10 mouse cellular contexts compared by ENCODE assay signal in the genomic region with DNA sequence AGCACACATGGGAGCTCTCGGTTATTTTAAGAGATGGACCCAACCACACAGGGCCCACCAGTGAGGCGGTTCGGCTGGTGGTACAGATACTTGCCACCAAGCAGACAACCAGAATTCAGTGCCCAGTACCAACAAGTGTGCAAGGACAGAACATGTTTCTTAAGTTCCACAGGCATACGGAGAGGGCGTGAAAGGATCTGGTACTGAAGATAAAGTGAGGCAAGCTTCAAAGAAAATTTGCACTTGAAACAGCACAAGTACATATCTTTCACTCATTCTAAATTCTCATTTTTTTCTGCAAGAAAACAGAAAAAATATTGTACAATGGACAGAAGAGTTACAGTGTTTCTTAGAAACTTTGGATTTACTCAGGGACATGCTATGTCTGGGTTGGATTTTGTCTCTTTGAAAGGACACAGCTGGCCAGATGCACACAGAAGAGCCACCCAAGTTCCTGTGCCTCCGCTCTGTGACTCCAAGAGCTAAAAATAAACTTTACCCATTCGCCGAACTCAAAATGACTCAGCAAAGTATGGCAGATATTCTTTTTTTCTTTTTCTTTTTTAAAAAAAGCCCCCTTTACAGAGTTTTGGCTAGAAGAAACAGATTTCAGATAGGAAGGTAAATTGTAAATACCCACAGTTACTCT. TPM values are rescaled to one million over a fixed set of nuclear protein-coding genes. Genes with fewer than 3 reads are reported as not detected.
DNase-seq lines count a peak whose midpoint lies in the region; ATAC-seq and TF ChIP-seq lines count a peak whose summit lies in the region.
"Had no signal": no experiment of that assay in that cellular context is flagged by ENCODE, and none has a peak within 500 bp of the region (broad histone marks: within the 10 kb centered on the region; RNA-seq: fewer than 3 reads in every experiment).

No protein-coding gene starts in this region.

- 60% methylated on average over 8 of the region's 8 CpGs for whole genome bisulfite sequencing in liver, adult 2 months

- no peaks in the 10 kb centered on the region for H3K27me3 ChIP-seq in liver, adult 2 months (ENCODE audit: control insufficient read depth, insufficient read depth, low read length)

- DNase-seq in frontal cortex, adult 2 months (ENCODE audit: extremely low spot score in 1 of 2, low spot score in 1 of 2) = no peak
- peak; percentile 59 for DNase-seq in thymus, postnatal 0 days (ENCODE audit: low spot score)
- no peak for DNase-seq in thymus, postnatal 25 days
- DNase-seq in liver, adult 2 months (ENCODE audit: extremely low read depth, low read depth, low spot score) = peak; percentile 46
- no peak for DNase-seq in cerebellum, adult 9-10 months
- DNase-seq in right cerebral cortex, adult 18-20 months = no peak
- no peak for DNase-seq in left cerebral cortex, postnatal 10 days (ENCODE audit: extremely low spot score in 1 of 2, low spot score in 2 of 2)

- H3K4me1 ChIP-seq in liver, adult 2 months (ENCODE audit: control insufficient read depth, insufficient read depth, low read length) = peaks cover 10% of the 10 kb centered on the region

- ATAC-seq in frontal cortex, adult (ENCODE audit: low TSS enrichment) = peak; percentile 51; the same call in 1 of the 2 replicates
- ATAC-seq: CD4-positive, CD25-positive, alpha-beta regulatory T cell, adult 4 months; inflammation-experienced regulatory T-cells, adult 6 months had no signal

- H3K79me2 ChIP-seq in liver, adult 2 months (ENCODE audit: control insufficient read depth, insufficient read depth, low read length) = peaks cover 2% of the 10 kb centered on the region; the same call in 1 of the 2 replicates

- no peak overlapping the region for H3K9ac ChIP-seq in liver, adult 2 months (ENCODE audit: low read depth, low read length)

- H3K27ac ChIP-seq in liver, adult 2 months (replicated peaks; ENCODE audit: insufficient read depth, low read depth, low read length) = no peak overlapping the region; the same call in 1 of the 2 replicates

- intact Hi-C loops in left cerebral cortex, postnatal 10 days (cut with DNase I) = no loop called here

- no peak overlapping the region for H3K4me3 ChIP-seq in liver, adult 2 months (ENCODE audit: insufficient read depth, low read depth, low read length)

- no peak for TF ChIP-seq CTCF in liver, adult 2 months (IDR thresholded peaks at IDR 0.05; ENCODE audit: low read depth, low read length)

- TF ChIP-seq POLR2A in liver, adult 2 months (IDR thresholded peaks at IDR 0.05; ENCODE audit: extremely low read depth, insufficient read depth, low read length) = no peak

- peaks cover 29% of the 10 kb centered on the region for H3K36me3 ChIP-seq in liver, adult 2 months (ENCODE audit: control insufficient read depth, insufficient read depth, low read length)

RNA-seq across cellular contexts. Expression of gene Tbc1d14, which starts 27.5 kb away (rescaled TPM):
- polyA plus RNA-seq in frontal cortex, adult 2 months (2012; rRNA removed) = 58.8 and 59.8 TPM in 2 replicates
- 22.4 and 22.6 TPM in 2 replicates for polyA plus RNA-seq in thymus, postnatal 0 days (2015; fragmentation: Nextera tagmentation; extraction: Ambion mirVana)
- 5.4 and 8.2 TPM in 2 replicates for total RNA-seq in liver, adult 2 months (2014; rRNA removed)
- polyA plus RNA-seq in liver, adult 2 months (2012; rRNA removed) = 8.4 and 8.9 TPM in 2 replicates
- 10 to 100 TPM; 89.7 to 95.6 TPM for total RNA-seq in left cerebral cortex, postnatal 10 days (2021)

Comparison
In these comparisons a context has a peak if more than half of its experiments do, and no peak if none do; other contexts are left out.
1. DNase-seq: peak in thymus, postnatal 0 days (single experiment) and liver, adult 2 months (single experiment); none in frontal cortex, adult 2 months (0 of 2), thymus, postnatal 25 days (single experiment), cerebellum, adult 9-10 months (single experiment), right cerebral cortex, adult 18-20 months (single experiment) and left cerebral cortex, postnatal 10 days (0 of 2).